Mouse (Mus musculus) erythroblast, embryonic 14.5 days (primary cell): ENCODE results near the gene Cacna1d.

Experiments
- GATA1 ChIP-seq: IDR thresholded peaks from 2 replicates; pipeline ENCODE4 v1.6.1; 2012; ENCODE audit warnings: low read length, inconsistent platforms, mixed read lengths
- TAL1 ChIP-seq: IDR thresholded peaks from 3 replicates; pipeline ENCODE4 v1.6.1; 2012; ENCODE audit warnings: low read length, inconsistent platforms, mixed read lengths

DNA sequence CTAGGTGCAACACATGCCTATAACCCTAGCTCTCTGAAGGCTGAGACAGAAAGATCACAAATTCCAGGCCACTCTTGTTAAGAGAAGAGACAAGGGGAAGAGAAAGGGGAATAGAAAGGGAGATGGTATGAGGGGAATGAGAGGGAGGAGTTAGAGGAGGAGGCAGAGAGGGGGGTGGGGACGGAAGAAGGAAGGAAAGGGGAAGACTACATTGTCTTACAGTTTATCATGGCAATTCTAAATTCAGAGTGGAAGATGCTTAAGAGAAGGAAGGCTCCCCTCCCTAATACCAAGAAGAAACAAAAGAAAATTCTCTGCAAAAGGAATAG is 199.2 kb downstream of the Cacna1d start:
- TF ChIP-seq TAL1 (no peak), GATA1 (no peak)
